Mouse (Mus musculus) cerebellum, adult 2 months (tissue): ENCODE results near the gene Lrba.

Experiments used
- CTCF ChIP-seq: fragments of 200-500 bp; IDR thresholded peaks from 2 replicates; pipeline ENCODE4 v1.5.1; 2011; ENCODE audit warnings: low read depth, mild to moderate bottlenecking, control low read depth, low read length, moderate library complexity, borderline replicate concordance; ENCODE audit not compliant: insufficient read depth
- POLR2A ChIP-seq: fragments of 200-500 bp; IDR thresholded peaks from 2 replicates; pipeline ENCODE4 v1.6.1; 2011; ENCODE audit warnings: low read length, control low read depth, borderline replicate concordance; ENCODE audit not compliant: insufficient read depth

DNA sequence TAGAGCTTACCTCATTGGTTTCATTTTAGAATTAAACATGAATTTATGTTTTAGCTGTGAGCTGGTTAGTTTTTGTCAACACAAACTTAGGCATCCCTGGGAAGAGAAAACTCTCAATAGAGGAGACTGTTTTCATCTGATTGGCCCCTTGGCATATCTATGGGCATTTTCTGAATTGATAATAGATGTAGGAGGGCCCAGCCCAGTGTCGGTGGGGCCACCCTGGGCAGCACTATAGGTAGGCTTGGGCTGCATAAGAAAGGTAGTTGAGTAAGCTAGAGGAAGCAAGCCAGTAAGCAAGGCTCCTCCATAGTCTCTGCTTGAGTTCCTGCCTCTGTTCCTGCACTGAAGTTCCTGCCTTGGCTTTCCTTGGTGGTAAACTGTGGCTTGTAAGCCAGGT lies 26.7 kb downstream of the Lrba start:
- TF ChIP-seq CTCF (no peak), POLR2A (no peak)
